Mouse (Mus musculus): ENCODE measurements around the gene Gm20521.

Gene Gm20521

GRCm38 (mm10) chr14:54892200-54892599, 9.0 kb downstream of the Gm20521 start, which contains the start of gene Pabpn1:
Gene Pabpn1 (plus strand): TSS chr14:54892500.
- in situ Hi-C loops (cut with MboI; ENCODE audit: low sequenced_read_pairs), result no loop called here

- in situ Hi-C loops (cut with MboI; ENCODE audit: low sequenced_read_pairs), result no loop called here
These were observed 10.5 kb downstream of the Gm20521 start for GRCm38 (mm10) chr14:54893651-54894181.

GRCm38 (mm10) chr14:54894296-54895151, 11.3 kb downstream of the Gm20521 start:
- in situ Hi-C loops (cut with MboI; ENCODE audit: low sequenced_read_pairs), result no loop called here

- in situ Hi-C loops (cut with MboI; ENCODE audit: low sequenced_read_pairs), result no loop called here
These were observed 14.2 kb downstream of the Gm20521 start for GRCm38 (mm10) chr14:54897445-54897844.

GRCm38 (mm10) chr14:54900383-54900782, 17.1 kb downstream of the Gm20521 start:
- in situ Hi-C loops (cut with MboI; ENCODE audit: low sequenced_read_pairs), result loop anchor here (5.0 kb wide), 1 partner anchor 42 kb away; no protein-coding TSS in a partner anchor

GRCm38 (mm10) chr14:54903641-54904040, 20.4 kb downstream of the Gm20521 start:
- in situ Hi-C loops (cut with MboI; ENCODE audit: low sequenced_read_pairs), result loop anchor here (5.0 kb wide), 1 partner anchor 39 kb away; no protein-coding TSS in a partner anchor

- in situ Hi-C loops (cut with MboI; ENCODE audit: low sequenced_read_pairs), result no loop called here
These were observed 25.4 kb downstream of the Gm20521 start for GRCm38 (mm10) chr14:54908682-54909081.

GRCm38 (mm10) chr14:54912109-54912850, 29.0 kb downstream of the Gm20521 start:
- in situ Hi-C loops (cut with MboI; ENCODE audit: low sequenced_read_pairs), result no loop called here

GRCm38 (mm10) chr14:54912886-54913285, 29.6 kb downstream of the Gm20521 start, which contains the start of gene Slc22a17:
Gene Slc22a17 (minus strand): TSS chr14:54913132.
- in situ Hi-C loops (cut with MboI; ENCODE audit: low sequenced_read_pairs), result no loop called here

- in situ Hi-C loops (cut with MboI; ENCODE audit: low sequenced_read_pairs), result no loop called here
These were observed 30.1 kb downstream of the Gm20521 start for GRCm38 (mm10) chr14:54913343-54913742.

GRCm38 (mm10) chr14:54920076-54920685, 36.9 kb downstream of the Gm20521 start:
- in situ Hi-C loops (cut with MboI; ENCODE audit: low sequenced_read_pairs), result no loop called here

- in situ Hi-C loops (cut with MboI; ENCODE audit: low sequenced_read_pairs), result no loop called here
These were observed 41.6 kb downstream of the Gm20521 start for GRCm38 (mm10) chr14:54924641-54925348.

- in situ Hi-C loops (cut with MboI; ENCODE audit: low sequenced_read_pairs), result no loop called here
These were observed 42.4 kb downstream of the Gm20521 start, which contains the start of gene Efs for GRCm38 (mm10) chr14:54925349-54926342. Gene Efs (minus strand): TSS chr14:54926126.

- in situ Hi-C loops (cut with MboI; ENCODE audit: low sequenced_read_pairs), result no loop called here
These were observed 43.3 kb downstream of the Gm20521 start for GRCm38 (mm10) chr14:54926401-54927158.

GRCm38 (mm10) chr14:54927296-54927695, 44.1 kb downstream of the Gm20521 start:
- in situ Hi-C loops (cut with MboI; ENCODE audit: low sequenced_read_pairs), result no loop called here

GRCm38 (mm10) chr14:54929801-54930200, 46.6 kb downstream of the Gm20521 start:
- in situ Hi-C loops (cut with MboI; ENCODE audit: low sequenced_read_pairs), result no loop called here

GRCm38 (mm10) chr14:54930431-54930830, 47.2 kb downstream of the Gm20521 start:
- in situ Hi-C loops (cut with MboI; ENCODE audit: low sequenced_read_pairs), result no loop called here

- in situ Hi-C loops (cut with MboI; ENCODE audit: low sequenced_read_pairs), result no loop called here
These were observed 49.5 kb downstream of the Gm20521 start, which contains the start of gene Il25 for GRCm38 (mm10) chr14:54932645-54933150. Gene Il25 (plus strand): TSS chr14:54932695.
